Mouse (Mus musculus) stomach, embryonic 15.5 days (tissue): ENCODE measurements around the gene Has3. TPM values are rescaled to one million over a fixed set of nuclear protein-coding genes. Genes with fewer than 3 reads are reported as not detected.

Source experiments
- ATAC-seq: fragments of 200-750 bp; cut with Nextera tagmentation; 2 replicates; pipeline ENCODE4 v1.8.0; 2017; ENCODE audit warnings: low read depth, moderate number of reproducible peaks, moderate TSS enrichment; ENCODE audit not compliant: insufficient read depth, low FRiP score
- H3K27ac ChIP-seq: fragments of 300-500 bp; sonication (generic); 2 replicates; pipeline ENCODE4 v1.5.1; 2015; ENCODE audit warnings: mild to moderate bottlenecking, inconsistent platforms
- H3K27me3 ChIP-seq: fragments of 300-500 bp; sonication (generic); replicated peaks from 2 replicates; pipeline ENCODE4 v1.6.1; 2015; ENCODE audit warnings: inconsistent platforms
- H3K36me3 ChIP-seq: fragments of 300-500 bp; sonication (generic); 2 replicates; pipeline ENCODE4 v1.6.1; 2015; ENCODE audit warnings: inconsistent platforms
- H3K4me1 ChIP-seq: fragments of 300-500 bp; sonication (generic); 2 replicates; pipeline ENCODE4 v1.6.1; 2015; ENCODE audit warnings: inconsistent platforms
- H3K4me2 ChIP-seq: fragments of 300-500 bp; sonication (generic); 2 replicates; pipeline ENCODE4 v1.6.1; 2015; ENCODE audit warnings: mild to moderate bottlenecking, inconsistent platforms
- H3K4me3 ChIP-seq: fragments of 300-500 bp; sonication (generic); replicated peaks from 2 replicates; pipeline ENCODE4 v1.5.1; 2015; ENCODE audit warnings: inconsistent platforms
- H3K9ac ChIP-seq: fragments of 300-500 bp; sonication (generic); 2 replicates; pipeline ENCODE4 v1.6.1; 2015; ENCODE audit warnings: inconsistent platforms
- H3K9me3 ChIP-seq: fragments of 300-500 bp; sonication (generic); 2 replicates; pipeline ENCODE4 v1.6.1; 2016; ENCODE audit warnings: inconsistent platforms
- WGBS: fragments of 180-500 bp; shearing (Covaris S2); methylation state at CpG from one replicate; pipeline ENCODE4 v1.1.7; 2015; 5-methylcytosine and 5-hydroxymethylcytosine counted together
- polyA plus RNA-seq: library from polyadenylated mRNA; unstranded; fragments of >200 nt; fragmentation: Nextera tagmentation; extraction: Ambion mirVana; gene quantifications from 2 replicates; pipeline ENCODE4 v1.2.1, GENCODE M21; 2015

Gene Has3
- 0.23 and 0.62 TPM in 2 replicates for polyA plus RNA-seq

GRCm38 (mm10) chr8:106870051-106870450 is at the start of gene Has3:
TSS of gene Has3 (plus strand) at chr8:106870242.
- Histone ChIP-seq H3K9me3 (no peaks in the 10 kb centered on the region), H3K36me3 (peaks cover 6% of the 10 kb centered on the region; the same call in 1 of the 2 replicates), H3K4me3 (peak within 1 kb of the TSS; percentile 57), H3K27ac (no peak within 1 kb of the TSS), H3K4me2 (peak within 1 kb of the TSS; percentile 100), H3K27me3 (peaks cover 13% of the 10 kb centered on the region; the same call in 1 of the 2 replicates), H3K4me1 (peaks cover 22% of the 10 kb centered on the region), H3K9ac (peak within 1 kb of the TSS; percentile 39)
- 2% methylated on average over 18 of the region's 18 CpGs for WGBS
- no peak for ATAC-seq

GRCm38 (mm10) chr8:106820553-106821515 is 49.2 kb upstream of the Has3 start:
- 73% methylated on average over 14 of the region's 14 CpGs for WGBS

GRCm38 (mm10) chr8:106828921-106829320 is 41.1 kb upstream of the Has3 start:
- Histone ChIP-seq H3K4me1 (no peaks in the 10 kb centered on the region), H3K9ac (no peak overlapping the region), H3K9me3 (no peaks in the 10 kb centered on the region), H3K36me3 (no peaks in the 10 kb centered on the region), H3K4me3 (no peak overlapping the region), H3K27me3 (no peaks in the 10 kb centered on the region), H3K4me2 (no peak overlapping the region), H3K27ac (no peak overlapping the region)
- 90% methylated on average over 6 of the region's 6 CpGs for WGBS
- ATAC-seq: no peak

More at GRCm38 (mm10) chr8:106820553-106821515, 49.2 kb upstream of the Has3 start:
- H3K36me3 ChIP-seq: peaks cover 3% of the 10 kb centered on the region; the same call in 1 of the 2 replicates
- H3K4me1 ChIP-seq: peaks cover 3% of the 10 kb centered on the region
- H3K9me3 ChIP-seq: no peaks in the 10 kb centered on the region
- no peak for ATAC-seq
- no peaks in the 10 kb centered on the region for H3K27me3 ChIP-seq
- no peak overlapping the region for H3K4me2 ChIP-seq
- H3K4me3 ChIP-seq: no peak overlapping the region
- H3K27ac ChIP-seq: no peak overlapping the region
- H3K9ac ChIP-seq: no peak overlapping the region

- Histone ChIP-seq H3K27ac (no peak overlapping the region), H3K9me3 (no peaks in the 10 kb centered on the region), H3K36me3 (no peaks in the 10 kb centered on the region), H3K4me1 (no peaks in the 10 kb centered on the region), H3K4me3 (no peak overlapping the region), H3K27me3 (no peaks in the 10 kb centered on the region), H3K4me2 (no peak overlapping the region), H3K9ac (no peak overlapping the region)
- WGBS: 82% methylated on average over 5 of the region's 5 CpGs
- no peak for ATAC-seq
Observed at GRCm38 (mm10) chr8:106829526-106830045, 40.5 kb upstream of the Has3 start.

- Histone ChIP-seq H3K36me3 (no peaks in the 10 kb centered on the region), H3K27me3 (no peaks in the 10 kb centered on the region), H3K4me3 (no peak overlapping the region), H3K4me2 (no peak overlapping the region), H3K9me3 (no peaks in the 10 kb centered on the region), H3K27ac (no peak overlapping the region), H3K9ac (no peak overlapping the region), H3K4me1 (peaks cover 14% of the 10 kb centered on the region; the same call in 1 of the 2 replicates)
- 63% methylated on average over 1 of the region's 1 CpGs for WGBS
- no peak for ATAC-seq
Observed at GRCm38 (mm10) chr8:106834899-106835298, 35.1 kb upstream of the Has3 start.

GRCm38 (mm10) chr8:106836525-106836924 is 33.5 kb upstream of the Has3 start:
- no peak overlapping the region for H3K4me2 ChIP-seq
- peaks cover 14% of the 10 kb centered on the region; the same call in 1 of the 2 replicates for H3K4me1 ChIP-seq
- H3K9me3 ChIP-seq: no peaks in the 10 kb centered on the region
- no peak overlapping the region for H3K9ac ChIP-seq
- 51% methylated on average over 6 of the region's 6 CpGs for WGBS
- peak overlapping the region; percentile 16; the same call in 1 of the 2 replicates for H3K27ac ChIP-seq
- H3K4me3 ChIP-seq: no peak overlapping the region
- ATAC-seq: peak; percentile 72
- H3K27me3 ChIP-seq: no peaks in the 10 kb centered on the region
- no peaks in the 10 kb centered on the region for H3K36me3 ChIP-seq

GRCm38 (mm10) chr8:106838803-106839202 is 31.2 kb upstream of the Has3 start:
- Histone ChIP-seq H3K9me3 (no peaks in the 10 kb centered on the region), H3K9ac (no peak overlapping the region), H3K4me1 (peaks cover 14% of the 10 kb centered on the region; the same call in 1 of the 2 replicates), H3K27ac (no peak overlapping the region), H3K27me3 (no peaks in the 10 kb centered on the region), H3K4me2 (no peak overlapping the region), H3K36me3 (no peaks in the 10 kb centered on the region), H3K4me3 (no peak overlapping the region)
- ATAC-seq: no peak
- WGBS: 53% methylated on average over 6 of the region's 6 CpGs

- 39% methylated on average over 11 of the region's 11 CpGs for WGBS
- Histone ChIP-seq H3K36me3 (no peaks in the 10 kb centered on the region), H3K9me3 (no peaks in the 10 kb centered on the region), H3K27ac (no peak overlapping the region), H3K4me3 (no peak overlapping the region), H3K9ac (no peak overlapping the region), H3K4me2 (0 out of 2 replicates have a peak overlapping the region, but pooled peaks have one; percentile 10), H3K4me1 (peaks cover 14% of the 10 kb centered on the region; the same call in 1 of the 2 replicates), H3K27me3 (no peaks in the 10 kb centered on the region)
- no peak for ATAC-seq
Observed at GRCm38 (mm10) chr8:106839209-106840001, 30.6 kb upstream of the Has3 start.

- H3K9me3 ChIP-seq: no peaks in the 10 kb centered on the region
- no peak overlapping the region for H3K4me3 ChIP-seq
- 75% methylated on average over 10 of the region's 10 CpGs for WGBS
- H3K27ac ChIP-seq: no peak overlapping the region
- H3K4me2 ChIP-seq: no peak overlapping the region
- no peaks in the 10 kb centered on the region for H3K4me1 ChIP-seq
- no peak for ATAC-seq
- no peak overlapping the region for H3K9ac ChIP-seq
- H3K36me3 ChIP-seq: peaks cover 7% of the 10 kb centered on the region; the same call in 1 of the 2 replicates
- H3K27me3 ChIP-seq: no peaks in the 10 kb centered on the region
Observed at GRCm38 (mm10) chr8:106850034-106850433, 20.0 kb upstream of the Has3 start.

- H3K27ac ChIP-seq: no peak overlapping the region
- H3K9me3 ChIP-seq: no peaks in the 10 kb centered on the region
- WGBS: 43% methylated on average over 8 of the region's 8 CpGs
- no peak overlapping the region for H3K9ac ChIP-seq
- no peak overlapping the region for H3K4me2 ChIP-seq
- H3K27me3 ChIP-seq: no peaks in the 10 kb centered on the region
- no peaks in the 10 kb centered on the region for H3K4me1 ChIP-seq
- no peak overlapping the region for H3K4me3 ChIP-seq
- ATAC-seq: no peak
- H3K36me3 ChIP-seq: peaks cover 4% of the 10 kb centered on the region; the same call in 1 of the 2 replicates
Observed at GRCm38 (mm10) chr8:106854534-106855241, 15.4 kb upstream of the Has3 start.

GRCm38 (mm10) chr8:106855242-106855562 is 14.8 kb upstream of the Has3 start:
- Histone ChIP-seq H3K27ac (no peak overlapping the region), H3K9me3 (no peaks in the 10 kb centered on the region), H3K27me3 (no peaks in the 10 kb centered on the region), H3K9ac (no peak overlapping the region), H3K36me3 (peaks cover 2% of the 10 kb centered on the region; the same call in 1 of the 2 replicates), H3K4me3 (no peak overlapping the region), H3K4me1 (no peaks in the 10 kb centered on the region), H3K4me2 (no peak overlapping the region)
- 66% methylated on average over 3 of the region's 3 CpGs for WGBS
- ATAC-seq: no peak
